Mouse (Mus musculus) central nervous system, embryonic 14 days (tissue): ENCODE measurements around the gene H2-T24. TPM values are rescaled to one million over a fixed set of nuclear protein-coding genes. Genes with fewer than 3 reads are reported as not detected.

Experiments used
- polyA plus RNA-seq: library from polyadenylated mRNA; depleted of rRNA; stranded (reverse); fragments of >200 nt; gene quantifications from 2 replicates; pipeline ENCODE4 v1.2.3, GENCODE M21; 2012; rRNA removed

Gene H2-T24
- polyA plus RNA-seq = 0.39 and 0.44 TPM in 2 replicates

GRCm38 (mm10) chr17:36020191-36021073 lies at the start of gene H2-T24:
Gene H2-T24 (minus strand): TSS chr17:36020560.

GRCm38 (mm10) chr17:36058362-36058761 lies 38.0 kb upstream of the H2-T24 start, which contains the start of gene Gm11127:
Gene Gm11127 (minus strand): TSS chr17:36058371.

GRCm38 (mm10) chr17:36042610-36043169 lies 22.3 kb upstream of the H2-T24 start, which contains the start of the genes H2-T22 and Gm6034:
Gene H2-T22 (minus strand): TSS chr17:36042747.
Gene Gm6034 (plus strand): TSS chr17:36042961.

GRCm38 (mm10) chr17:36032351-36032875 lies 12.1 kb upstream of the H2-T24 start, which contains the start of gene H2-T23:
Gene H2-T23 (minus strand): TSS chr17:36032855.

GRCm38 (mm10) chr17:35979401-35980362 lies 40.7 kb downstream of the H2-T24 start, which contains the start of the genes Gnl1 and Prr3:
Gene Gnl1 (plus strand): TSS chr17:35979851.
Gene Prr3 (minus strand): TSS chr17:35980236.

GRCm38 (mm10) chr17:35969418-35970389 lies 50.7 kb downstream of the H2-T24 start, which contains the start of gene Abcf1:
Gene Abcf1 (minus strand): TSS chr17:35969761.

Other genes starting within 250 kb of the H2-T24 start
- gene Ier3, start 198.9 kb downstream of the H2-T24 start, polyA plus RNA-seq = 7.2 and 9.6 TPM in 2 replicates
- gene Flot1, start 197.3 kb downstream of the H2-T24 start, polyA plus RNA-seq = 93.0 and 103 TPM in 2 replicates
- gene Tubb5, start 182.3 kb downstream of the H2-T24 start, polyA plus RNA-seq = 2,634 and 2,916 TPM in 2 replicates
- 25.3 and 25.5 TPM in 2 replicates for gene Mdc1, start 179.0 kb downstream of the H2-T24 start, polyA plus RNA-seq
- gene Nrm, start 159.2 kb downstream of the H2-T24 start, polyA plus RNA-seq = 30.7 and 36.6 TPM in 2 replicates
- 50.0 and 51.7 TPM in 2 replicates for gene Ppp1r18, start 155.0 kb downstream of the H2-T24 start, polyA plus RNA-seq
- 62.9 and 66.5 TPM in 2 replicates for gene Dhx16, start 140.7 kb downstream of the H2-T24 start, polyA plus RNA-seq
- 76.7 and 87.7 TPM in 2 replicates for gene 2310061I04Rik, start 123.1 kb downstream of the H2-T24 start, polyA plus RNA-seq
- gene Atat1, start 110.5 kb downstream of the H2-T24 start, polyA plus RNA-seq = 501 and 522 TPM in 2 replicates
- 47.1 and 48.5 TPM in 2 replicates for gene Mrps18b, start 104.2 kb downstream of the H2-T24 start, polyA plus RNA-seq
- 51.1 and 51.8 TPM in 2 replicates for gene Ppp1r10, start 104.1 kb downstream of the H2-T24 start, polyA plus RNA-seq
- 102 and 109 TPM in 2 replicates for gene Abcf1, start 50.8 kb downstream of the H2-T24 start, polyA plus RNA-seq
- gene Gnl1, start 40.7 kb downstream of the H2-T24 start, polyA plus RNA-seq = 37.6 and 47.2 TPM in 2 replicates
- gene Prr3, start 40.3 kb downstream of the H2-T24 start, polyA plus RNA-seq = 58.4 and 64.9 TPM in 2 replicates
- gene H2-T23, start 12.3 kb upstream of the H2-T24 start, polyA plus RNA-seq = 8.6 and 10.6 TPM in 2 replicates
- gene H2-T22, start 22.2 kb upstream of the H2-T24 start, polyA plus RNA-seq = 8.4 and 13.7 TPM in 2 replicates
- gene Gm6034, start 22.4 kb upstream of the H2-T24 start, polyA plus RNA-seq = not detected in 2 replicates
- gene Gm11127, start 37.8 kb upstream of the H2-T24 start, polyA plus RNA-seq = 0.05 TPM in 1 of 2 replicates, not detected in the other
- gene Gm19684, start 101.1 kb upstream of the H2-T24 start, polyA plus RNA-seq = not detected in 2 replicates
- not detected in 2 replicates for gene Gm7030, start 108.9 kb upstream of the H2-T24 start, polyA plus RNA-seq
- gene Gm8909, start 148.0 kb upstream of the H2-T24 start, polyA plus RNA-seq = not detected in 2 replicates
- not detected in 2 replicates for gene H2-T3, start 169.7 kb upstream of the H2-T24 start, polyA plus RNA-seq
- 84.7 and 93.7 TPM in 2 replicates for gene Rpp21, start 237.5 kb upstream of the H2-T24 start, polyA plus RNA-seq